12 mouse cellular contexts compared by ENCODE assay signal in the genomic region with DNA sequence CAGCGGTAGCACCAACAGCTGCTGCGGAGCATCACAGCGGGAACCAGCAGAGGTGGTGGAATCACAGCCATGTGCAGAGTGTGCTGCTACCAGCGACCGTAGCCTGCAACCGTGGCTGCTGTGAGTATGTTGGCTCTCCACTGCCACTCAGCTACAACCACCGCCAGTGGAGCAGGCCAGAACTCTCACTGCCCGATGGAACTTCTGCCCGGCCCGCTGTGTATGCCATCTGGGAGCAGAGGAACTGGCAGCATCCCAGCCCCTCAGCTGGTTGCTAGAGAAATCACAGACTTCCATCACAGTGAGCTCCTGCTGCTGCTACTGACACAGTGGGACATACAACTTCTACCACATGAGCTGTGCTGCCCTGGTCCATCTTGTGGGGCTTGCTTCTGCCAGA. TPM values are rescaled to one million over a fixed set of nuclear protein-coding genes. Genes with fewer than 3 reads are reported as not detected.
DNase-seq lines count a peak whose midpoint lies in the region; ATAC-seq lines count a peak whose summit lies in the region.
"Had no signal": no experiment of that assay in that cellular context is flagged by ENCODE, and none has a peak within 500 bp of the region (broad histone marks: within the 10 kb centered on the region; RNA-seq: fewer than 3 reads in every experiment).

No protein-coding gene starts in this region.

- peak; percentile 54 for DNase-seq in gastrocnemius, postnatal 10 days
- DNase-seq in gastrocnemius, adult 8-10 months (ENCODE audit: low spot score in 2 of 2): no peak
- peak; percentile 12 to 18 for DNase-seq in frontal cortex, postnatal 25 days (ENCODE audit: low spot score in 2 of 2)
- peak; percentile 80 to 82 for DNase-seq in layer of hippocampus, postnatal 10 days (ENCODE audit: low spot score in 2 of 2)
- DNase-seq in right cerebral cortex, postnatal 14 days: peak; percentile 57
- DNase-seq in adrenal gland, adult 18-20 months (ENCODE audit: low spot score in 2 of 2): no peak
- DNase-seq: heart, adult 11 months; heart, postnatal 4 days; kidney, postnatal 10 days; liver, embryonic 13.5 days; spleen, adult 18-20 months had no signal

- no peak for ATAC-seq in inflammation-experienced regulatory T-cells, adult 6 months

RNA-seq across cellular contexts. Expression of gene Fam92a, which starts 7.2 kb away (rescaled TPM):
- total RNA-seq in gastrocnemius, postnatal 10 days (2021): 10 to 100 TPM; 23.0 to 23.4 TPM
- total RNA-seq in gastrocnemius, adult 8-10 months (2022): 1 to 10 TPM; 5.2 to 9.0 (median 7.4) TPM
- total RNA-seq in layer of hippocampus, postnatal 10 days (2021): 10 to 100 TPM; 82.9 to 95.7 TPM
- polyA plus RNA-seq in inflammation-experienced regulatory T-cells, adult 6 months (2017; shearing (Covaris generic)): 10 to 100 TPM; 26.6 to 47.1 (median 33.9) TPM
- total RNA-seq in adrenal gland, adult 18-20 months (2021): 10 to 100 TPM; 24.4 to 27.9 TPM

RNA-seq across cellular contexts. Expression of gene Rbm12b1, which starts 38.9 kb away (rescaled TPM):
- 1 to 10 TPM; 3.5 to 6.9 TPM for total RNA-seq in gastrocnemius, postnatal 10 days (2021)
- 1 to 10 TPM; 2.2 to 3.0 (median 2.7) TPM for total RNA-seq in gastrocnemius, adult 8-10 months (2022)
- total RNA-seq in layer of hippocampus, postnatal 10 days (2021): 10 to 100 TPM; 17.5 to 22.2 TPM
- polyA plus RNA-seq in inflammation-experienced regulatory T-cells, adult 6 months (2017; shearing (Covaris generic)): 10 to 100 TPM in 1 of 3 experiments, 1 to 10 TPM in 2; 5.9 to 10.3 (median 8.2) TPM
- 10 to 100 TPM; 10.5 to 12.0 TPM for total RNA-seq in adrenal gland, adult 18-20 months (2021)

Comparison
In these comparisons a context has a peak if more than half of its experiments do, and no peak if none do; other contexts are left out.
1. DNase-seq: peak in gastrocnemius, postnatal 10 days (single experiment), frontal cortex, postnatal 25 days (2 of 2), layer of hippocampus, postnatal 10 days (2 of 2) and right cerebral cortex, postnatal 14 days (single experiment); none in gastrocnemius, adult 8-10 months (0 of 2) and adrenal gland, adult 18-20 months (0 of 2).